Mouse (Mus musculus) kidney, postnatal 36 days (tissue): ENCODE measurements at regions not wholly inside any gene's neighbourhood (a gene's known extent, or its start where the extent isn't known, plus 50 kb on each side); places are given as distances from the start of the nearest gene placed in this dataset.

Experiments
- DNase-seq, 2 experiments: peaks; one replicate each; pipeline ENCODE4 v3.0.0; 2021 to 2022; ENCODE audit warnings: mixed read lengths in 2 of 2

- DNase-seq, result peak; percentile 18 to 78
Observed at GRCm38 (mm10) chr9:30299844-30300243, 127.1 kb upstream of the Snx19 start.

DNA sequence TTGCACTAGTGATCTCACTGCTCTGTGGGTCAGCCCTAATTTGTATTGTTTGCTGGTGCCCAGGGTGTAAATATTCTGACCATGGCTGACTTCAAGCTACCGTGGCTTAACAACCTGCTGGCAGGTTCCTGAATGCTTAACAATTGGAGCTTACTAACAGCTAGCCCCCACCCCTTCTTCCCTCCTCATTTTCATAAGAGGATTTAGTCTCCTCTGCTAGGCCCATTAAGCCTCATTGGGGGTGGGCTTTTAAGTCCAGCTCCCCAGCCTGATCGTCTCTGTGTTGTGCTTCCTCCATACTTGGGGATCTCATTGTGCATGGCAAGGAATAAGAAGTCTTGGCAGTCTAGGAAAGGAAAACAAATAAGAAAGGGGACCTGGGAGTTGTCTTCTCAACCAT lies 118.6 kb upstream of the Snx19 start:
- no peak for DNase-seq

GRCm38 (mm10) chr9:30313360-30313759 lies 113.5 kb upstream of the Snx19 start:
- DNase-seq, result no peak

DNA sequence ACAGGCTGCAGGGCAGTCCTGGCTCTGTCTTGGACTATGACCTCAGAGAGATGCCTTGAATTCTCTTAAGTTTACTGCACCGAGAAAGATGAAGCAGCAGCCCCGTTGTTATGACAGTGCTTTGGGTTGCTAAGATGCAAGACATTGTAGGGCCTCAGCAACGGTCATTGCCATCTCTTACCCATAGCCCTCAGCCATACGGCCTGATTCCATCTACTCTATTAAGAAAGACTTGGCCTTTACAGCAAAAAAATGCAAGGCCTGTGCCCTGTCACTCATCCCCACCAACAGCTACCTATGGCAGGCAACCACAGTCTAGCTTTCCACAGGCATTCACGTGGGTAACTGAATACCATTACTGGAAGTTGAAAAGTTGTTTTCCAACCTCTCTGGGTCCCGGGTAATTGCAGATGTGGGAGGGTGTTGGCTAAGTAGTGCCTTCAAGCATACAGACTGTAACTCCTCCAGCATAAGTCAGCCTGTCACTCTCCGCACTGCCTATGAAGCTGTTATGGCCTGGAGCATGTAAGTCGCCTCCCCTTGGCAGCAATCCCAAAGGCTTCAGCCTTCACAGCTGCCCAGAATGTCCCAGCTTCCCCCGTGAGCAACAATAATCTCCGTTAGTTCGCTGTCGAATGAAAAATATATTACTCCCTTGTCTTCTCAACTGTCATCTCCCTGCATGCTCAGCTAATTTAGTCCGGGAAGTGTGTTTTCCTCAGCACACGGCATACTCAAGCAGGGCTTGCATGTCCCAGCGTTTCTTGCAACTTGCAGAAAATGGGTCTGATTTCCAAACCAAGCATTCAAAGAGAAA lies 112.3 kb upstream of the Snx19 start:
- DNase-seq, result peak; percentile 20 to 37

GRCm38 (mm10) chr9:30315172-30315644 lies 111.7 kb upstream of the Snx19 start:
- DNase-seq, result peak; percentile 10 to 40

DNA sequence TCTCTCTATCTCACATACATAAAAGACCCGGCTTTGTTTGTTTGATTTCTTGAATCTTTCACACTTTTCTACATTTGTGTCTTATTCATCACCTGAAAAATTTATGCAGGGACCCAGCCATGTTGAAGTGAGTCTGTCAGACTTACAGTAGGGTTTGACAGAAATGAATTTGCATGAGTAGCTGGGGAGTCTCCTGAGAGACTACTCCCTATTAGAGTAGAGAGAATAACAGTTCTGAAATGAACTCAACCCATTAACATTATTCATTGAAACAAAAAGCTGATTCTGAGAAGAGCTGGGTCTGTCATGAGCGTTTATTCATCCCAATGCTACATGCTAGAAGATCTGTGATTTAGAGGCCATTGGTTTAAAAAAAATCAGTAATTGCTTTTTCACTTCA lies 82.0 kb upstream of the Snx19 start:
- DNase-seq, result no peak

DNA sequence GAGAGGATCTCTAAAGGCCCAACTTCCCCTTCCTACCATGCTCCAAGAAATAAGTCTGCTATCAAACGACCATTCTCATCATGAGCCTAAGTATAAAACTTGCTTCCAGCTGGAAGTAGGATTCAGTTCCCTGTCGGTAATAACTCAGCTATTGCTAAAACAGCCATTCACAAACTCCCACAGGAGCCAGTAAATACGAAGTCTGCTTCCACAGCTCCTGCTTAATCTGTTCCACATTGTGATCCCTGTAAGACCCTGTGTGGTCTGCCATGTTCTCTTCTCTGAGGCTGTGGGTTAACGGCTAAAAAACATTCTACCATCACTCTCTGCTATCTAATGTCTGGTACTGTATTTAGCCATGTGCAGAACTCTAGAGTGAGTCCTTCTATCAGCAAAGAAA lies 72.9 kb upstream of the Snx19 start:
- DNase-seq, result no peak

DNA sequence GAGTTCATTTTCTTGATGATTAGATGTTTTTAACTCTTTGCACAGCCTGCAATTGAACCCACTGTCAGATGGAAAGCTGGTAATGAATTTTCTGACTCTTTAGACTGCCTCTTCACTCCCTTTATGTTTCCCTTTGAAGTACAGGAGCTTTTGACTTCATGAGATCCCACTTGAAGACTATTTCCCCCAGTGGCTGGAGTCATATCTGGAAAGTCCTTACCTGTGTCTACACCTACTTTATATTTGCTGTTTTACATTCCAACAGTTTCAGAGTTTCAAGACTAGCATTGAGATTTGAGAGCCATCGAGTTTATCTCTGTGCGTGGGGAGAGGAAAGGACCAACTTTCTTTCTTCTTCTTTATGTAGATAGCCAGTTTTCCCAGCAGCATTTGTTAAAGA lies 71.3 kb upstream of the Snx19 start:
- no peak for DNase-seq

- DNase-seq, result no peak
Observed at GRCm38 (mm10) chr9:30369554-30370440, 57.1 kb upstream of the Snx19 start.

GRCm38 (mm10) chr9:30370789-30371188 lies 56.1 kb upstream of the Snx19 start:
- no peak for DNase-seq

DNA sequence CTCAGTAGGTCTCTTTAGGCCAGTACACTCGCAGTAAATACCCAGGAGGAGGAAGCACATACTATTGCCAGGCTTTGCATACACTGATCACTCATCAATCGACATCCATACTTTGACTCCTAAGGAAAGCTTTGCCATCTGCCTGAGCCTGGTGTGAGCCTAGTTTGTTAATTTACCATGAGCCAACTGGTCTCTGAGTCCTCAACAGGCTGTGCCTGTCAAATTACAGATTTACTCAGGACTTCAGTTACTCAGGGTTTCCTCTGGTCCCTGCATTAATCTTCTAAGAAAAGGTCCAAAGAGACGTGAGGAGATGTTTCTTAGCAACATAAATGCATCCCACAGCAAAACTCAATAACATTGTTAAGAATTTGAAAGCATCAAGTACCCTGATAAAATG lies 50.0 kb upstream of the Snx19 start:
- no peak for DNase-seq
